Mouse (Mus musculus) neural tube, embryonic 14.5 days (tissue): ENCODE results near the gene Pdlim1. TPM values are rescaled to one million over a fixed set of nuclear protein-coding genes. Genes with fewer than 3 reads are reported as not detected.
A peak's percentile ranks its signal among the peaks of the same experiment; 100 is the strongest.

Source experiments
- ATAC-seq: fragments of 200-750 bp; cut with Nextera tagmentation; 2 replicates; pipeline ENCODE4 v1.8.0; 2017; ENCODE audit warnings: low read depth, mild to moderate bottlenecking, moderate TSS enrichment, moderate library complexity
- H3K27ac ChIP-seq: fragments of 300-500 bp; sonication (generic); 2 replicates; pipeline ENCODE4 v1.5.1; 2014; ENCODE audit warnings: low read depth, mild to moderate bottlenecking, control low read depth, low read length, moderate library complexity, mixed read lengths
- H3K27me3 ChIP-seq: fragments of 300-500 bp; sonication (generic); 2 replicates; pipeline ENCODE4 v1.6.1; 2014; ENCODE audit warnings: low read length; ENCODE audit not compliant: control insufficient read depth, insufficient read depth
- H3K36me3 ChIP-seq: fragments of 300-500 bp; sonication (generic); 2 replicates; pipeline ENCODE4 v1.6.1; 2014; ENCODE audit warnings: low read length, mixed read lengths; ENCODE audit not compliant: control insufficient read depth, insufficient read depth
- H3K4me1 ChIP-seq: fragments of 300-500 bp; sonication (generic); 2 replicates; pipeline ENCODE4 v1.6.1; 2014; ENCODE audit warnings: low read length; ENCODE audit not compliant: control insufficient read depth, insufficient read depth
- H3K4me2 ChIP-seq: fragments of 300-500 bp; sonication (generic); 2 replicates; pipeline ENCODE4 v1.6.1; 2014; ENCODE audit warnings: mild to moderate bottlenecking, low read depth, low read length, control low read depth
- H3K4me3 ChIP-seq: fragments of 300-500 bp; sonication (generic); 2 replicates; pipeline ENCODE4 v1.5.1; 2014; ENCODE audit warnings: low read depth, low read length, control low read depth, mixed read lengths
- H3K9ac ChIP-seq: fragments of 300-500 bp; sonication (generic); replicated peaks from 2 replicates; pipeline ENCODE4 v1.6.1; 2014; ENCODE audit warnings: low read depth, mild to moderate bottlenecking, control low read depth, low read length, mixed read lengths
- H3K9me3 ChIP-seq: fragments of 300-500 bp; sonication (generic); 2 replicates; pipeline ENCODE4 v1.6.1; 2016; ENCODE audit warnings: low read length; ENCODE audit not compliant: control insufficient read depth
- WGBS: fragments of 180-500 bp; shearing (Covaris S2); extraction: QIAGEN DNeasy Blood & Tissue Kit; methylation state at CpG from one replicate; pipeline ENCODE4 v1.1.7; 2014; 5-methylcytosine and 5-hydroxymethylcytosine counted together
- polyA plus RNA-seq: library from polyadenylated mRNA; unstranded; fragments of >200 nt; fragmentation: Nextera tagmentation; extraction: Ambion mirVana; gene quantifications from 2 replicates; pipeline ENCODE4 v1.2.1, GENCODE M21; 2014

Gene Pdlim1
- polyA plus RNA-seq, 1 experiment from 2014 or later, result 3.2 TPM

DNA sequence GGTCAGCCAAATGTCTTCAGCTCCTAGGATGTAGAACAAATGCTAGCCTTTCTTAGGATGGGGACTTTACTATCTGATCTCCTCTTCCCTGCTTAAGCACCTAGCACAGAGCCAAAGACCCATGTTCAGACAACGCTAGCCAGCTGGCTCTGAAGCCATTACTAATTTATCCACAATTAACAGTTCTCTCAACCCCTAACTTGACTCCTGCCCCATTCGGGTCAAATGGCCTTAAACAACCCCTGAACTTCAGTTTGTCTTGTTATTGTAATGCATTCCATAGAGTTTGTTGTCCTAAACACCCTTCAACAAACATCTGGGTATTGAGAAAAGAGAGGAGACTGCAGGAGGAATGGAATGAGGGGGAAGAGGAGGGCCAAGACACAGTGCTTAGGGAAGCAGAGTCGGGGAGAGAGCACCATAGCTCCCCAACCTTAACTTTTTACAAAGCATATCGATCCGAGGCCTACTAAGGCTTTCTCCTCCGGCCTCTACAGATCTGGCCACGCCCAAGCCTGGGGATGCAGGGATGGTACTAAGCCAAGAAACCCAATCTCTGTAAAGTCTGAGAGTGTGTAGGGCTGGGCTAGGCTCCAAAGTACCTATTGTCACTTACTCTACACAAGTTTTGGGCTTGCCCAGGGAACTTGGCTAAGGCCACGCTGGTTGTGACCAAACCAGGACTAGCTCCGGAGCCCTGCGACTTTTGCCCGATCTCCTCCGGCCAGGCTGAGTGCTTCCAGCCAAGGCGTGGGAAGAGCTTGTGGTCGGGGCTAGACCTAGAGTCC lies 4.0 kb upstream of the Pdlim1 start:
- H3K36me3 ChIP-seq, result no peaks in the 10 kb centered on the region
- no peak overlapping the region for H3K9ac ChIP-seq
- no peak overlapping the region for H3K4me3 ChIP-seq
- peaks cover 13% of the 10 kb centered on the region for H3K27me3 ChIP-seq
- H3K4me2 ChIP-seq, result no peak overlapping the region
- peaks cover 2% of the 10 kb centered on the region; the same call in 1 of the 2 replicates for H3K4me1 ChIP-seq
- H3K9me3 ChIP-seq, result no peaks in the 10 kb centered on the region
- no peak for ATAC-seq
- no peak overlapping the region for H3K27ac ChIP-seq
- 88% methylated on average over 14 of the region's 14 CpGs for whole genome bisulfite sequencing

DNA sequence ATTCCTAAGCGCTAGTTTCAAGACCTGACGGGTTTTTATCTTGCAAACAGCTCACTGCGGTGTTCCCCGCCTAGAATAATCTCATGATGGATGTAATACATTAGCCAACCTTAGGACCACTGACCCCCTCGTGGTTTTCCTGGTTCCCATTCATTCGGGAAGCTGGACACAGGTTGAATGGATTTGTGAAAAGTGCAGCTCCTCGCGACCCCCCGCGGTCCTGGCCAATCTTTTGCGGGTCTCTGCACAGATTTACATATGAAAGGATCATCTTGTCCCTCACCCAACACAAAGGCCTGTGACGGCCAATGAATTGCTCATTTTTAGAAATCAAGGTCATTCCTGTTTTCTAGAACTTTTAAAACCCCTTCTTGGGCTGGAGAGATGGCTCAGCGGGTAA lies 1.0 kb upstream of the Pdlim1 start:
- Histone ChIP-seq H3K36me3 (no peaks in the 10 kb centered on the region), H3K27ac (no peak overlapping the region), H3K27me3 (peaks cover 17% of the 10 kb centered on the region), H3K9me3 (no peaks in the 10 kb centered on the region), H3K4me3 (no peak overlapping the region), H3K9ac (no peak overlapping the region), H3K4me1 (peaks cover 2% of the 10 kb centered on the region; the same call in 1 of the 2 replicates), H3K4me2 (no peak overlapping the region)
- ATAC-seq, result no peak
- 14% methylated on average over 13 of the region's 13 CpGs for WGBS

DNA sequence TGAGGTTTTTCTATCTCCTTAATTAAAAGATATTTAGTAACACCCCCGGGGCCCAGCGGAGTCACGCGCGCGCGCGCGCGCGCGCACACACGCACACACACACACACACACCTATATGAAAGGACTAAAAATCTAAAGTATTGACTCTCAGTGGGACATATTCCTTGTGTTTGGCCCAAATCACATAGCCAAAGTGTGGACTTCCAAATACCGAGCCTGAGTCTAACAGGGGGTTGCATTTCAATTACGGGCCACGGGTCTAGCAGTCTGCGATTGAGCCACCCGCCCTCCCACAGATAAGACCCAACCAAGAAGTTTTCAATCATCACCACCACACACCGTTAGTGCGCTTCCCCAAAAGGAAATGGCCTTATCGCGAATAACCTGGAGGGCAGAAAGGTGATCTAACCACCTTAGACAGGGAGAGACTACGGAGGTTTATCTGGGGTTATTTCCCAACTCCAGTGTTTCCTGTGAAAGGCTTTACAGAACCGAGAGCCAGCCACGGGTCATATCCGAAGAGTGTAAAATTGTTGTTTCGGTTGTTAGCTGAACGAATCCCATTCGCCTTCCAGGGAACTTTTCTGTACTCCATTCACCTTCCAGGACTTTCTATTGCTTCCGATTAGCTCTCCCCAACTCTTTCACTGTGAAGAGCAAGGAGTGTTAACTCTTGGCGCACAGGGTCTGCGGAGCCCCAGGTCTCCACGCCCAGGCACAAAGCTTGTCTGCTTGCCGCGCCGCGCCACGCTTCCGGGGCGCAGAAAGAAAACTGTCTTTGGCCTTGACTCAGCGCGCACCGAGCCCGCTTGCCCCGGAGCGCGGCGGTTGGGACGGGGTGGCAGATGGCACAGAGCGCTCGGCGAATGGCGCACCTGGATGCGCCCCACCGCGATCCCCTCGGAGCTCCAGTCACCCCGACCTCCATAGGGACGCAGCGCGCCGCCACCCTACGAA lies 1.0 kb downstream of the Pdlim1 start:
- no peaks in the 10 kb centered on the region for H3K36me3 ChIP-seq
- peak overlapping the region; percentile 99 for H3K4me2 ChIP-seq
- H3K27ac ChIP-seq, result no peak overlapping the region
- peaks cover 17% of the 10 kb centered on the region for H3K27me3 ChIP-seq
- H3K4me1 ChIP-seq, result peaks cover 2% of the 10 kb centered on the region; the same call in 1 of the 2 replicates
- H3K9me3 ChIP-seq, result no peaks in the 10 kb centered on the region
- peak overlapping the region; percentile 32; the same call in 1 of the 2 replicates for H3K9ac ChIP-seq
- 6% methylated on average over 63 of the region's 63 CpGs for WGBS
- peak overlapping the region; percentile 49 for H3K4me3 ChIP-seq
- peak; percentile 41; the same call in 1 of the 2 replicates for ATAC-seq

DNA sequence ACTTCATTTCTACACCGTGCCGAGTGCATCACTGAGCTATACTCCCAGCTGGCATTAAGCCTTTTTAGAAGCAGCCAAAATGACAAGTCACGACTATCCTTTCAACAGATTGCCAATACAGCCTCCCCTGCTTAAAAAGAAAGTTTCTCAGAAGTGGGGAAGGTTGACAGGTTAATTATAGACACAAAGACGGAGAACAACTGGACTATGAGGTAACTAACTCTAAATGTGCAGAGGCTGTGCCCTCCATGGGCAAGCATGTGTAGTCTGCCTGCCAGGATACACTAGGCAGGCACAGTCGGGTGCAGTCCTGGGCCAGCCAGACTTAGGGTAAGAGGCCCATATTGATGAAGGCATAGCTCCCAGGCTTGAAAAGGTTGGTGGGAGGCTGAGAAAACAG lies 2.1 kb downstream of the Pdlim1 start:
- no peak for ATAC-seq
- Histone ChIP-seq H3K9me3 (no peaks in the 10 kb centered on the region), H3K27ac (no peak overlapping the region), H3K9ac (no peak overlapping the region), H3K4me3 (no peak overlapping the region), H3K36me3 (no peaks in the 10 kb centered on the region), H3K4me1 (peaks cover 2% of the 10 kb centered on the region; the same call in 1 of the 2 replicates), H3K27me3 (peaks cover 17% of the 10 kb centered on the region), H3K4me2 (no peak overlapping the region)
- 81% methylated on average over 5 of the region's 5 CpGs for WGBS

DNA sequence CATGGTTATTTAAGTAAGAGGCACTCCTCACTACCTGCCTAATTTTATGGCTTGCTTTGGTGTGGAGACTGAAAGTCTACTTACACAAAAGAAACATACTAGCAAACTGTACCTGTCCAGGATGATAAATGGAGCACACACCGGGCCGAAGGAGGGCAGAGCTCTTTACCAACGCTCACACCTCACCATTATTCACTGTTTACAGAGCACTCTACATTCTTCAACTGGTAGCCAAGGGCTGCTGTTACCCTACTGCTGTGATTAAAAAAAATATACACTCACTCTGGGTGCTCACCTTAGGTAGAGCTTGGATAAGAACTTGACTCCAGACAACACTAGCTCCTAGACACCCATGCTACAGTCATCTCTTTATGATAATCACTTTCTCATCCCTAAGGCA lies 3.1 kb downstream of the Pdlim1 start:
- H3K36me3 ChIP-seq, result no peaks in the 10 kb centered on the region
- no peak overlapping the region for H3K4me2 ChIP-seq
- no peaks in the 10 kb centered on the region for H3K9me3 ChIP-seq
- H3K27ac ChIP-seq, result no peak overlapping the region
- no peak overlapping the region for H3K4me3 ChIP-seq
- peaks cover 2% of the 10 kb centered on the region; the same call in 1 of the 2 replicates for H3K4me1 ChIP-seq
- ATAC-seq, result no peak
- 85% methylated on average over 3 of the region's 3 CpGs for WGBS
- H3K27me3 ChIP-seq, result peaks cover 17% of the 10 kb centered on the region
- no peak overlapping the region for H3K9ac ChIP-seq

DNA sequence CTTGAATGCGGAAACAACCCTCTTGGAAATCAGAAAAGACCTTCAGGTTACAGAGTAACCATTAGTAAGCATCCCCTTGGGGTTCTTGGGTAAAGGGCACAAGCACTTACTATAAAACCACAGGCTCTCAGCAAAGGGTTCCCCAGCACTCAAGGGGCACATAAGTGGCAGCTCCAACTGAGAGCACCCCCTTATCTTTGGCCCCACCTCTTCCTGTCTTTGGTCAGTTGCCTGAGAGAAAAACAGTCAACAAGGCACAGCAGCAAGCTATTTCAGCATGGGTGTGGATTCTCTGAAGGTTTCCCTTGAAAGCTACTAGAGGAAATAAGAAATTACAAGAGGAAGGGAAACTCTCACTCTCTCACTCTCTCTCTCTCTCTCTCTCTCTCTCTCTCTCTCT lies 4.3 kb downstream of the Pdlim1 start:
- peak; percentile 29; the same call in 1 of the 2 replicates for ATAC-seq
- H3K4me2 ChIP-seq, result no peak overlapping the region
- 91% methylated on average over 1 of the region's 1 CpGs for whole genome bisulfite sequencing
- H3K4me3 ChIP-seq, result no peak overlapping the region
- peaks cover 2% of the 10 kb centered on the region; the same call in 1 of the 2 replicates for H3K4me1 ChIP-seq
- no peaks in the 10 kb centered on the region for H3K9me3 ChIP-seq
- H3K27me3 ChIP-seq, result peaks cover 17% of the 10 kb centered on the region
- H3K36me3 ChIP-seq, result no peaks in the 10 kb centered on the region
- no peak overlapping the region for H3K27ac ChIP-seq
- H3K9ac ChIP-seq, result no peak overlapping the region

DNA sequence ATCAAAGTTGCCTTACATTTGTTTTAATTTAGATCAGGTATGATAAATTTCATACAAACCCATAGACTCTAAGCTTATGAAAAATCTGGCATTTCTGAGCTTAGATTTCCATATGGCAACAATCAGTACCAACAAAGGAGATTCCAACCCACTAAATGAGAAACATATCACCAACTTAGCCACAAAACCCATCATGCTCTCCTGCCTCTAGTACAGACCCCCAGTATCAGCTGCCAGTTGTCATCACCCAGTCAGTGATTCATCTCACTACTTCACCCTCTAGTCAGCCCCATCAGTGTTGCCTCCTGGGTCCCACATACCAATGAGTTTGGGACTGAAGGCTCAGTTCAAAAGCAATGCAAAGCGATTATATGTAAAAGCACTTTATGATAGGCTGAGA lies 12.2 kb downstream of the Pdlim1 start:
- H3K36me3 ChIP-seq, result no peaks in the 10 kb centered on the region
- H3K4me1 ChIP-seq, result no peaks in the 10 kb centered on the region
- H3K9ac ChIP-seq, result no peak overlapping the region
- no peak overlapping the region for H3K27ac ChIP-seq
- ATAC-seq, result no peak
- no peak overlapping the region for H3K4me3 ChIP-seq
- WGBS, result 93% methylated on average over 1 of the region's 1 CpGs
- no peak overlapping the region for H3K4me2 ChIP-seq
- no peaks in the 10 kb centered on the region for H3K27me3 ChIP-seq
- H3K9me3 ChIP-seq, result no peaks in the 10 kb centered on the region

DNA sequence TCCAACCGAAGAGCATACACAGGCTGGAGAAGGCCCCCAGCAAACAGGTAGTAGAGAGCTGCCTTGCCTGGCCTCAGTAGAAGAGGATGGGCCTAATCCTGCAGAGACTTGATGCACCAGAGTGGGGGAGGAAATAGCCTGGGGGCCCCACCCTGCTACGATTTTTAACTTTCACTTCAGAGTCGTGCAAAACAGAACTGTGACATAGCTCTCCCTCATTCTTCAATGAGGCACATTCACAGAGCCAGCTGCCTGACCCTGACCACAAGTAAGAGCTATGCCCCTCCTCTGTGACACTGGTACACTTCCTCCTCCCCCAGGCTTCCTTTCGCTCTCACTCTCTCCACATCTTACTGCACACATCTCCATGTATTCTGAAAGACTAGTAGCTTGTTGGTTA lies 14.2 kb downstream of the Pdlim1 start:
- no peak overlapping the region for H3K9ac ChIP-seq
- no peaks in the 10 kb centered on the region for H3K27me3 ChIP-seq
- no peaks in the 10 kb centered on the region for H3K9me3 ChIP-seq
- no peak for ATAC-seq
- no peak overlapping the region for H3K4me2 ChIP-seq
- no peak overlapping the region for H3K4me3 ChIP-seq
- H3K36me3 ChIP-seq, result no peaks in the 10 kb centered on the region
- no peak overlapping the region for H3K27ac ChIP-seq
- H3K4me1 ChIP-seq, result no peaks in the 10 kb centered on the region
- 69% methylated on average over 4 of the region's 4 CpGs for WGBS
